Mouse (Mus musculus): ENCODE results near the gene Gfap. TPM values are rescaled to one million over a fixed set of nuclear protein-coding genes. Genes with fewer than 3 reads are reported as not detected.

Gene Gfap
- polyA plus RNA-seq, 1 experiment from 2014 or later: 0.12 TPM

DNA sequence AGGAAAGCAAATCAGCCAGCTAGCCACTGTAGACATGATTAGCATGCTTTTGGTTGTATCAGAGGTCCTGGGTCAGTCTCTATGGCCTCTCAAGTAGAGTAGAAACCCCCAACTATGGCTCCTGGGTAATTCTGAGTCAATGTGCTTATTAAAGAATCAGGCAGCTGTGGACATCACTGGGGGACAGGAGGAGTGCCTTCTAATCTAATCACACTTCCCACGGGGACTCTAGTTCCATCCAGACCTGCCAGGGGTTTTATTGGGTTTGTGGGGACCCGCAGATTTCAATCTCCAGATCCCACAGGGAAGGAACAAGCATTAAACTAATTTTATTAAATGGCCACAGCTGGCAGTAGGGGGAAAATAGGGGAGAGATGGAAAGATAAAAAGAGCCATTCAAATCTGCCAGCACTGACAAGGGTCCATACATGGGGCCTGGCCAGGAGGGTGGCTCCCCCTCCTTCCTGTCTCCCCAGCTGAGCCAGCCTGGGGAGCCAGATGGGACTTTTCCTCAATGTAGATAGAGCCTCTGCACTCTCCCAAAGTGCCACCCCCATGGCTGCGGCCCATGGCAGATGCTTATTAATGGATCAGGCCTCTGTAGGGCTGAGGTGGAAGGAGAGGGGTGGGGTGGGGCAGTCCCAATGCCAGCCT, 36.9 kb upstream of the Gfap start:
- H3K36me3 ChIP-seq (ENCODE audit: control insufficient read depth, insufficient read depth, low read length): no peaks in the 10 kb centered on the region
- H3K4me2 ChIP-seq (replicated peaks; ENCODE audit: low read depth, low read length): no peak overlapping the region
- peak overlapping the region; percentile 13; the same call in 1 of the 2 replicates for H3K27ac ChIP-seq (ENCODE audit: low read depth, low read length)
- H3K9me3 ChIP-seq (ENCODE audit: control insufficient read depth, low read length): no peaks in the 10 kb centered on the region
- H3K27me3 ChIP-seq (ENCODE audit: control insufficient read depth, insufficient read depth, low read length): peaks cover 4% of the 10 kb centered on the region
- H3K4me3 ChIP-seq (ENCODE audit: low read depth, low read length): no peak overlapping the region
- 54% methylated on average over 3 of the region's 3 CpGs for WGBS
- no peak overlapping the region for H3K9ac ChIP-seq (ENCODE audit: low read depth, low read length)
- peaks cover 10% of the 10 kb centered on the region for H3K4me1 ChIP-seq (replicated peaks; ENCODE audit: control insufficient read depth, insufficient read depth, low read length)
- DNase-seq (ENCODE audit: low spot score) (peak; percentile 60), ATAC-seq (ENCODE audit: low FRiP score) (peak; percentile 64)

- H3K9me3 ChIP-seq (ENCODE audit: control insufficient read depth, low read length): no peaks in the 10 kb centered on the region
- H3K4me1 ChIP-seq (replicated peaks; ENCODE audit: control insufficient read depth, insufficient read depth, low read length): peaks cover 10% of the 10 kb centered on the region
- DNase-seq (ENCODE audit: low spot score) (no peak), ATAC-seq (ENCODE audit: low FRiP score) (no peak)
- H3K9ac ChIP-seq (ENCODE audit: low read depth, low read length): no peak overlapping the region
- H3K27me3 ChIP-seq (ENCODE audit: control insufficient read depth, insufficient read depth, low read length): peaks cover 4% of the 10 kb centered on the region
- 32% methylated on average over 4 of the region's 4 CpGs for WGBS
- no peak overlapping the region for H3K4me3 ChIP-seq (ENCODE audit: low read depth, low read length)
- no peak overlapping the region for H3K4me2 ChIP-seq (replicated peaks; ENCODE audit: low read depth, low read length)
- no peaks in the 10 kb centered on the region for H3K36me3 ChIP-seq (ENCODE audit: control insufficient read depth, insufficient read depth, low read length)
- H3K27ac ChIP-seq (ENCODE audit: low read depth, low read length): no peak overlapping the region
Measured at GRCm38 (mm10) chr11:102936272-102936671, 35.6 kb upstream of the Gfap start.

DNA sequence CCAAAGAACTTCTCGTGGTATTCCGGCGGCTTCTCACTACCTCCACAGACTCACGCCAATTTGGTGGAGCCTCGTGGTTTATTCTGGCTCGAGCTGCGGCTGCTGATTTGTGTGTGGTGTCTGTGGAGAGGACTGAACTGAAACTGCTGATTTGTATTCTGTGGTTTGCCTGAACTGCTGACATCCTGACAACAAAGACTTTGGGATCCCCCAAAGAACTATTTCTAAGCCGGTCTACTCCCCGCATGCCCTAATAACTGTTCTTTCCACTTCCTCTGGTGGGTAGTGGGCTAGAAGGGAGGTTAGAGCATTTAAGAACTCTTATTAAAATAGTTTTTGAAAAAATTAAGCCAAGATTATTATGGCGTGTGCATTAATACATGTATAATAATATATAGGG, 30.0 kb upstream of the Gfap start:
- H3K36me3 ChIP-seq (ENCODE audit: control insufficient read depth, insufficient read depth, low read length): no peaks in the 10 kb centered on the region
- WGBS: 93% methylated on average over 10 of the region's 10 CpGs
- H3K27me3 ChIP-seq (ENCODE audit: control insufficient read depth, insufficient read depth, low read length): no peaks in the 10 kb centered on the region
- no peaks in the 10 kb centered on the region for H3K4me1 ChIP-seq (replicated peaks; ENCODE audit: control insufficient read depth, insufficient read depth, low read length)
- H3K9ac ChIP-seq (ENCODE audit: low read depth, low read length): no peak overlapping the region
- H3K4me3 ChIP-seq (ENCODE audit: low read depth, low read length): no peak overlapping the region
- ATAC-seq (ENCODE audit: low FRiP score) (no peak), DNase-seq (ENCODE audit: low spot score) (no peak)
- no peak overlapping the region for H3K4me2 ChIP-seq (replicated peaks; ENCODE audit: low read depth, low read length)
- H3K9me3 ChIP-seq (ENCODE audit: control insufficient read depth, low read length): no peaks in the 10 kb centered on the region
- no peak overlapping the region for H3K27ac ChIP-seq (ENCODE audit: low read depth, low read length)

GRCm38 (mm10) chr11:102925351-102925717, 24.6 kb upstream of the Gfap start:
- peak; percentile 12; the same call in 1 of the 2 replicates for ATAC-seq (ENCODE audit: low FRiP score)
- H3K27ac ChIP-seq (ENCODE audit: low read depth, low read length): peak overlapping the region; percentile 88

DNA sequence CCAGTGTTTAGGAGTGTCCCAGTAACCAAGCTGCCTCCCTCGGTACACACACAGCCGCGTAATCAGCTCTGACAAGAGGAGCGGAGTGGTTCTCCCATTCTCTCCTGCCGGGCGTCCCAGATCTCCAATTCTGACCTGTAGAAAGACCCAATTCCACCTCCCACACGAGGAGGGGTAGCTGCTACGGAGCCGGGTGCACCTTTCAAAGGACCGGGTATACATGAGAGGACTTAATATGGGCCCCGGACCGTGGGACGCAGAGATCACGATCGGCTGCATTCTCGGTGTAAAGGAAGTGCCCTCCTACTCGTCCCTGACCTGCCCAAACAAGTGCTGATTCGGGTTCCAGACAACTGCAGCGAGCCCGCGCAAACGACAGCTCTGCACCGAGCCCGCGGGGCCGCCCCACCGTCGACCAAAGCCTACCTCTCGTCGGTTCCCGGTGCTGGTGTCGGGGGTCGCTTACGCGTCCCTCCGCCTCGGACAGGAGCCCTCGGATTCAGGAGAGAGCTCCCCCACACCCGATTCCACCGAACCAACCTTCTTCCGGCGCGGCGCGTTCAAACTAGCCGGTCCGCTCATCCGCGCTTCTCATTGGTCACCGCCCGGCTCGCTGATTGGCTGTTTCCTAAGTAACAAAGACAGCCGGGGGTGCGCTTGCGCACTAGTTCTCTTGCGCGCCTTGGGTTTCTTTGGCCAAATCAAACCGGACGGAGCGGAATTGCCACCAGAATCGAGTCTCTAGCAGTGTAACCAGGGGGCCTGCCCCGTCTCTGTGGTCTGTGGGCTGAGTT, 24.0 kb upstream of the Gfap start, which contains the start of gene Kif18b:
TSS of gene Kif18b (minus strand) at position 568 of the 794 bp plus-strand sequence.
- H3K36me3 ChIP-seq (ENCODE audit: control insufficient read depth, insufficient read depth, low read length): no peaks in the 10 kb centered on the region
- DNase-seq (ENCODE audit: low spot score): peak; percentile 99
- H3K9me3 ChIP-seq (ENCODE audit: control insufficient read depth, low read length): no peaks in the 10 kb centered on the region
- under 1% methylated on average over 62 of the region's 62 CpGs for WGBS
- H3K4me3 ChIP-seq (ENCODE audit: low read depth, low read length): peak within 1 kb of the TSS; percentile 59
- ATAC-seq (ENCODE audit: low FRiP score): peak; percentile 86
- no peaks in the 10 kb centered on the region for H3K27me3 ChIP-seq (ENCODE audit: control insufficient read depth, insufficient read depth, low read length)
- H3K27ac ChIP-seq (ENCODE audit: low read depth, low read length): peak within 1 kb of the TSS; percentile 88
- H3K4me2 ChIP-seq (replicated peaks; ENCODE audit: low read depth, low read length): peak within 1 kb of the TSS; percentile 66
- peaks cover 2% of the 10 kb centered on the region; the same call in 1 of the 2 replicates for H3K4me1 ChIP-seq (replicated peaks; ENCODE audit: control insufficient read depth, insufficient read depth, low read length)
- peak within 1 kb of the TSS; percentile 72 for H3K9ac ChIP-seq (ENCODE audit: low read depth, low read length)

More at GRCm38 (mm10) chr11:102925351-102925717, 24.6 kb upstream of the Gfap start:
- Histone ChIP-seq H3K9me3 (ENCODE audit: control insufficient read depth, low read length) (no peaks in the 10 kb centered on the region), H3K4me2 (replicated peaks; ENCODE audit: low read depth, low read length) (peak overlapping the region; percentile 66), H3K4me1 (replicated peaks; ENCODE audit: control insufficient read depth, insufficient read depth, low read length) (peaks cover 2% of the 10 kb centered on the region; the same call in 1 of the 2 replicates), H3K9ac (ENCODE audit: low read depth, low read length) (peak overlapping the region; percentile 52), H3K27me3 (ENCODE audit: control insufficient read depth, insufficient read depth, low read length) (no peaks in the 10 kb centered on the region), H3K36me3 (ENCODE audit: control insufficient read depth, insufficient read depth, low read length) (no peaks in the 10 kb centered on the region), H3K4me3 (ENCODE audit: low read depth, low read length) (peak overlapping the region; percentile 59)
- WGBS: under 1% methylated on average over 10 of the region's 10 CpGs
- no peak for DNase-seq (ENCODE audit: low spot score)

GRCm38 (mm10) chr11:102921491-102921890, 20.8 kb upstream of the Gfap start:
- no peak for ATAC-seq (ENCODE audit: low FRiP score)
- peaks cover 2% of the 10 kb centered on the region; the same call in 1 of the 2 replicates for H3K4me1 ChIP-seq (replicated peaks; ENCODE audit: control insufficient read depth, insufficient read depth, low read length)
- 77% methylated on average over 6 of the region's 6 CpGs for WGBS
- no peaks in the 10 kb centered on the region for H3K9me3 ChIP-seq (ENCODE audit: control insufficient read depth, low read length)
- H3K27me3 ChIP-seq (ENCODE audit: control insufficient read depth, insufficient read depth, low read length): no peaks in the 10 kb centered on the region
- no peak overlapping the region for H3K4me3 ChIP-seq (ENCODE audit: low read depth, low read length)
- 0 out of 2 replicates have a peak overlapping the region, but pooled peaks have one; percentile 53 for H3K27ac ChIP-seq (ENCODE audit: low read depth, low read length)
- H3K36me3 ChIP-seq (ENCODE audit: control insufficient read depth, insufficient read depth, low read length): no peaks in the 10 kb centered on the region
- no peak overlapping the region for H3K4me2 ChIP-seq (replicated peaks; ENCODE audit: low read depth, low read length)
- no peak for DNase-seq (ENCODE audit: low spot score)
- peak overlapping the region; percentile 11; the same call in 1 of the 2 replicates for H3K9ac ChIP-seq (ENCODE audit: low read depth, low read length)

DNA sequence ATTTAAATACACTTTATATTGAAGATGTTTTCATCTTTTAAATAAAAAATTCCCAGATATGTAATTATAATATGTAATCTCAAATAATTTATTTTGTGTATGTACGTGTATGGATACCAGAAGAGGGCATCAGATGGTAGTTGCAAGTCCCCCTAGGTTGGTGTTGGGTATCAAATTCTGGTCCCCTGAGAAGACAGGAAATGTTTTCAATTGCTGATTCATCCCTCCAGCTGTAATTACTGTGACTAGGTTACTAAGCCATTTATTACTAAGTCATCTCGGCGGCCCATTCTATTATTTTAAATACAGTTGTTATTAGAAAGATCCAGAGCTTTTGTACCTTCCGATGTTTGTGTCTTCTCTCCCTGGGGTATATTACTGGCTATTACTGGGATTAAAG, 17.4 kb upstream of the Gfap start:
- H3K27me3 ChIP-seq (ENCODE audit: control insufficient read depth, insufficient read depth, low read length): no peaks in the 10 kb centered on the region
- H3K4me2 ChIP-seq (replicated peaks; ENCODE audit: low read depth, low read length): no peak overlapping the region
- DNase-seq (ENCODE audit: low spot score): no peak
- H3K4me1 ChIP-seq (replicated peaks; ENCODE audit: control insufficient read depth, insufficient read depth, low read length): no peaks in the 10 kb centered on the region; the same call in 1 of the 2 replicates
- ATAC-seq (ENCODE audit: low FRiP score): no peak
- no peak overlapping the region for H3K27ac ChIP-seq (ENCODE audit: low read depth, low read length)
- H3K36me3 ChIP-seq (ENCODE audit: control insufficient read depth, insufficient read depth, low read length): peaks cover 13% of the 10 kb centered on the region
- 80% methylated on average over 4 of the region's 4 CpGs for WGBS
- H3K4me3 ChIP-seq (ENCODE audit: low read depth, low read length): no peak overlapping the region
- H3K9ac ChIP-seq (ENCODE audit: low read depth, low read length): no peak overlapping the region
- no peaks in the 10 kb centered on the region for H3K9me3 ChIP-seq (ENCODE audit: control insufficient read depth, low read length)

GRCm38 (mm10) chr11:102915380-102915779, 14.7 kb upstream of the Gfap start:
- Histone ChIP-seq H3K27me3 (ENCODE audit: control insufficient read depth, insufficient read depth, low read length) (no peaks in the 10 kb centered on the region), H3K9ac (ENCODE audit: low read depth, low read length) (no peak overlapping the region), H3K4me3 (ENCODE audit: low read depth, low read length) (no peak overlapping the region), H3K27ac (ENCODE audit: low read depth, low read length) (no peak overlapping the region), H3K9me3 (ENCODE audit: control insufficient read depth, low read length) (no peaks in the 10 kb centered on the region), H3K4me2 (replicated peaks; ENCODE audit: low read depth, low read length) (no peak overlapping the region), H3K4me1 (replicated peaks; ENCODE audit: control insufficient read depth, insufficient read depth, low read length) (no peaks in the 10 kb centered on the region), H3K36me3 (ENCODE audit: control insufficient read depth, insufficient read depth, low read length) (peaks cover 13% of the 10 kb centered on the region)
- 93% methylated on average over 9 of the region's 9 CpGs for WGBS
- no peak for ATAC-seq (ENCODE audit: low FRiP score)
- no peak for DNase-seq (ENCODE audit: low spot score)
